Mouse (Mus musculus) cerebellum, postnatal 14 days (tissue): Measurements from ENCODE around the gene Gm49601.

ENCODE experiments used
- DNase-seq, 2 experiments: peaks; one replicate each; pipeline ENCODE4 v3.0.0; 2021; ENCODE audit warnings: mixed read lengths in 2 of 2

The Gm49601 gene

DNA sequence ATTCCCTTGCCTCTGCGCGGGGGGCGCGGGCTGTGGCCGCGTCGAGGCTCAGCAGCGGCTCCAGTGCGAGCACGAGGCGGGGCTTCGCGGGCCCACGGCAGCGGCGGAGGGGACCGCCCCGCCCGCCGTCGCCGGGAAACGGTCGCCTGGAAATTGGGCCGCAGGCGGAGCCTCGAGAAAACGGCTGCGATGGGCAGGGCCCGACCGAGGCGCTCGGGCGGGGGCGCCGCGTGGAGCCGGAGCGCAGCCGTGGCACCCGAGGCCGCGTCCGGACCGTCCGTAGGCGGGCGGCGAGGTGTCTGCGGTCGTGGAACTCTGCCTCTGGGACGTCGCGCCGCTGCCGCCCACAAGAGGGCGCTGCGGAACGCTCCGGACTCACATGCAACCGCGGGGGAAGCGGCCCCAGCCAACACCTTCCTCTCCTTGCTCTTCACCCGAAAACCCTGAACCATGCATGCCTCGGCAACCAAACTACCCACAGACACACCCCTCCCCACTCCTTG is at the start of gene Gm49601:
TSS of gene Gm49601 (minus strand) at position 52 of the 503 bp plus-strand sequence.
- DNase-seq: peak; percentile 92 to 93

DNA sequence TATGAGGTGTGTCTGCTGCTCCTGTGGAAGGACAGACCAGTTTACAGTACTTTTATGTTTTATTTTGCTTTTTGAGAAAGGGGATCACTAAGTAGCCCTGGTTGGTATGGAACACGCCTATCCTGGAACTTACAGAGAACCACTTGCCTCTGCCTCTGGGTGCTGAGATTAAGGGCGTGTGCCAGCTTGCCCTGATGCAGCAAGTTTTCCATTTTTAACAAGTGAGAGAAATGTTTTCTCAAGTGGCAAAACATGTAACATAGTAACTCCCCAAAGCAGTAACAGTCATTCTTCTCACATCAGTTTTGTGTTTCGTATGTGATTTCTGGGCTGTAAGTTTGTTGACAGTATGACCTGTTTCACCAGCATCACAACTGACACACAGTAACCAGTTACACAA is 46.8 kb upstream of the Gm49601 start:
- no peak for DNase-seq

DNA sequence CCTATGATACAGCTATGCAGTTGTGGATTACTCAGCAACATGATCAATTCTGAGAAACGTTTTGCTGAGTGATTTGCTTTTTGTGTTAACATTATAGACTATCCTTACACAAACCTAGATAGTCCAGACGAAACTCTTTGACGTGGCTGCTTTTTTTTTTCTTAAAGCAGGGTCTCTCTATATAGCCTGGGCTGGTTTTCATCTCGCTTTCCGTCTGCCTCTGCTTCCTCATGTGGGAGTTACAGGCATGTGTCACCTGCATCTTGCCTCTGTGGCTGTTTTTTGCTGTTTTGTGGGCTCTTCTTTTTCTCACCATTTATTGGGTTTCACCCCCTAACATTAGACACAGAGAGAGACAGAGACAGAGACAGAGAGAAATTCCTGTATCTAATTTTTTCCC is 45.8 kb upstream of the Gm49601 start:
- DNase-seq: no peak

DNA sequence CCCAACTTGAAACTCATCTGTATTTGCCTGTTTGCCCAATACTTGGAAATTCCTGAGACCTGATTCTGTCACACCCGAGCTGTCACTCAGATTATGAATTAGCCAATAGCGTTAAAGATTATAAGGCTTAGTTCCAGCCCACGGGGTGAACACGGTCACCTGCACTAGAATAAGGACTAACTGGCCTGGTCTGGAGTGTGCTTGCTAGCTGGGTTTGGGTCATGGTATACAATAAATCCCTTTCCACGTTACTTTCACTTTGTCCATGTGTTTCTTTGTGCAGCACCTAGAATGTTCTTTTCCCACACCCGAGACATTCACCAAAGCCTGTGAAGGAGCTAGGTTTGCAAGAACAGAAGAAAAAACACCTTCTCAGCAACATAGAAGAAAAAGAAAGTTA is 43.7 kb upstream of the Gm49601 start:
- DNase-seq: no peak

DNA sequence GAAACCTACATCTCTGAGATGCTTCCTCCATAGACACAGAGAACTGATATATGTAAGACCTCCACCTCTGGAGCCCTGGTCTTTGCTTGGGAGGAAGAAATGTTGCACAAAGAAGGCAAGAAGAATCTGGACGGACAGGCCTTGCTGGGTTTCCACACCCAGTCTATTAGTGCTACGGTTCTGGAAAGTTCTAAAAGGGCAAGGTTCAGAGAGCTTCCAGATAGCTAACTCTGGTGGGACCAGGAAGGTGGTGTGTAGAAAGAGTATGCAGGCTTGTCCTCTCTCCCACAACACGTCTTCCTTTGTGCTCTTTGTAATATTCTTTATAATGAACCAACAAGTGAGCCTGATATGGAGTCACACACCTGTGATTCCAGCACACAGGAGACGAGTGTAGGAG is 32.4 kb upstream of the Gm49601 start:
- DNase-seq: no peak

DNA sequence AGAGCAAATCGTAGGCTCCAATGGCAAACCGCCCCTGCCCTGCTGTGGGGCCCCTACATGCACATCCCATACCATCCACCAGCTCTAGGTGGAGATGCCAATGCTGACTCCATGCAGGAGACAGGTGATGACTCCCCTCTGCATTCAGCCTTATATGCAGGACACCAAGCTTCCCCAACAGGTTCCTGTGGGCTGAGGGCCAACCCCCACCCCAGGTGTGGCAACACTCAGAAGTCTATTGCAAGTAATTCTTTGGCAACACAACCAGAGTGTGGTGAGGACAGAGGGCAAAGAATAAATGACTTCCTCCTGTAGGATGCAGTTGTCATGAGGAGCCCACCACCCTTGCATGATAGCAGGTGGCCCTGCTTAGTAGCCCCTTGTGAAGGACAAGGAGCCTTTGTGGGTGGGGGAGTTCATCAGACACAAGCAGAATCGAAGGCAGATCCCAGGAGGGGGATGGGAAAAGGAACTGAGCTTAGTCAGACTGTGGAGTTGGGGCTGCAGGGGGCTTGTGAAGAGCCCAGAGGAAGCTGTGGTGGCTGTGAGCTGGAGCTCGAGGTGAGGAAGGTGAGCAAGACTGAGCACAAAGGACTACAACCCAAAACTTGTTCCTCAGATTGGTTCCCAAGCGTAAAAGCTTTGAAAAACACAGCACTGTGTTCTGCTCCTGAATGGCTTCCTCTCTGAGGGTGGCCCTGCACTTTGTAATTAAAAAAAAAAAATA is 29.3 kb upstream of the Gm49601 start:
- no peak for DNase-seq

DNA sequence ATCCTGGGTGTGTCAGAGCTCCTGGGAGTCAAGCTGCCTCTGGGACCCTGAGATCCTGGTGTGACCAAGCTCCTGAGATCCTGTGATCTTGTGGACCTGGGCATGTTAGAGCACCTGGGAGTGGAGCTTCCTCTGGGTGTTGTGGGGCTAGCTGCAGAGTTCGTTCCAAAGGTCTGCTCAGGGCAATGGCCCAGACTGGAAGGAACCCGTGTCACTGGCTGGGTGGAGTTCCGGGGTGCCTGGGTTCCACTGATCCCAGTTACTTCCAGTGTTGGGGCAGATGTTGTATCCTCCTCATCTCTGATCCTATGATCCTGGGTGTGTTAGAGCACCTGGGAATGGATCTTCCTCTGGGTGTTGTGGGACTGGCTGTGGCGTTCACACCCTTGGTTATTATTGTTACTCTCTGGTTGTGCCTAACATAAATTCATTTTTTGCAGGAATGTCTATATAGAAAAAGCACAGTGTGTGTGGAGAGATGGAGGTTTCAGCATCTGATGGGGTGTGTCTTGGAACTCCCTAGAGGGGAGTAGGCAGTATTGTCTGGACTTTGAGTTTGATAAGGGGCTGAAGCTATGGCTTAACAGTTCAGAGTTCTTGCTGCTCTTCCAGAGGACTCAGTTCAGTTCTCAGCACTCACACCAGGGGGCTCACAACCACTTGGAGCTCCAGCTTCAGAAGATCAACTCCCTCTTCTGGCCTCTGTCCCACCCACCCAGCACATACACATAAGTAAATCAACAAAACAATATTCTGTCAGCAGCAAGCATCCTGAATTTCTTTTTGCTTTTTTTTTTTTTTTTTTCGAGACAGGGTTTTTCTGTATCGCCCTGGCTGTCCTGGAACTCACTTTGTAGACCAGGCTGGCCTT is 27.3 kb upstream of the Gm49601 start:
- DNase-seq: no peak

DNA sequence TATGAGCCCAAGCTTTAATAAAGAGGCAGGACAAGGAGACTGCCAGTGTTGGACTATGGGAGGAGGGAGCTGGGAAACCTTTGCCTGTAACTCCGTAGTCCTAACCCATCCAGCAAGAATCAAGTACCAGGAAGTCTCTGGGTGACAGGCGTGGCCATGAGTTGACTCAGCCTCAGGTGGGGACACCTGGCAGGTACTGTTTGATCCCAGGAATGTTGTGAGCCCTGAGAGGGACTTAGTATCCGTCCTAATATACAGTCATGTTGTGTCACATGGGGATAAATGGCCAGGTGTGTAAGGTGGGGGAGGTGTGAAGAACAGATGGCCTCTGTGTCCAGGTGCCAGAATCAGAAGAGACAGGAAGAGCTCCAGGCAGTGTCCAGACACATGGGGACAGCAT is 22.9 kb upstream of the Gm49601 start:
- no peak for DNase-seq

DNA sequence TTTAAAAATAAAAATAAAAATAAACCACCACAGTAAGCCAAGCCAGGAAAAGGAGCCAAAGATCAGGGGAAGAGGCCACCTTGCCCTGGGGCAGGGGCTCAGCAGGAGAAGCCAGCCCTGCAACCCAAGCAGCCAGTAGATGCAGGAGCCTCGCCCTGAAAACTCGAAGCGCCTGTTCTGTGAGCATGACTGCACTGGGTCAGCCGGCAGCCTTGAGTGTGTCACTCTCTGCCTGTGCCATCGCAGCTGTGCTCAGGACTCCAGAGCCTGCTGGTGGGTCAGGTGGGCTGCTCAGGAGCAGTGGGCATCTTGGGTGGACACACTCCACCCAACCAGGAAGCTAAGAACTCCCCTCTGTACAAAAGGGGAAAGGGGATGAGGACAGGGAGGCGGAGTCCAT is 19.1 kb upstream of the Gm49601 start:
- no peak for DNase-seq

DNA sequence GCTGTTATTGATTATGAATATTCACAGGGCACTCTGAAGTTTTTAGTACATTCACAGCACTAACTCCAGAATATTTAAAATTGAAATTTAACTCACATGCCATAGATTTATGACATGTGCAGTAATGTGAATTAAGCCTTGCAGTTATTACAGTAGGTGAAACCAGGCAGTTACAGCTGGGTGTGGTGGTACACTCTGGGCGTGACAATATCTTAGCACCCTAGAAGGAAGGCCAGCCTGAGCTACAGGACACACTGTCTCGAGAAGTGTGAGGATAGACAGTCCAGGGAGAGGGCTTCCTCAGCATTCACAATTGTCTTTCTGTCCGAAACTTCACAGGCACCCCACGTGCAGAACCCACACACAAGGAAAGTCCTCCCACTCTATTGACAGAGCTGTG is 18.3 kb upstream of the Gm49601 start:
- DNase-seq: no peak

DNA sequence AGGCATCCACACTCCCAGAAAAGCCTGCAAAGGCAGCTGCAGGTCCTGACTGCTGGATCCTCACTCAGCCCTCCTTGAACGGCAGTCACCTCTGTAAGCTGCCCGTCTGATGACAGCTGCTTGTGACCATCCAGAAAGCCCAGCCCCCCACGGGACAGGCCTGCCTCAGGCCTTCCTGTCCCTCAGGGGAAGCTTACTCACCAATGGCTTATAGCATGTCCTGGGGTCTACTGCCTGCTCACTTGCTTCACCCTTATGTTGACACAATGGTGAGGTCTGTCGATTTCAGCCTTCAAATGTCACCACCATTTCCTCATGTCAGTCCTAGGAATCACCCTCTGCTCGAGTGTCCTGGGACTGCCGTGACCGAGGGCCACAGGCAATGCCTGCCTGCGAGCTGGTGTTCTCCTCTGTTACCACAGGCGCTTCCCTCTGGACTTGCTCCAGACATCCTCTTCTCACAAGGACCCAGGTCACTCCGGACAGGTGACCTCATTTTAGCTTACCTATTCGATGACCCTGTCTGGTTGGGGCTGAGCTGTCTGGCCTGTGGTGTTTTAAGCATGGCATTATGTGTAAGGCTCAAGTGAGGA is 17.3 kb upstream of the Gm49601 start:
- DNase-seq: no peak

DNA sequence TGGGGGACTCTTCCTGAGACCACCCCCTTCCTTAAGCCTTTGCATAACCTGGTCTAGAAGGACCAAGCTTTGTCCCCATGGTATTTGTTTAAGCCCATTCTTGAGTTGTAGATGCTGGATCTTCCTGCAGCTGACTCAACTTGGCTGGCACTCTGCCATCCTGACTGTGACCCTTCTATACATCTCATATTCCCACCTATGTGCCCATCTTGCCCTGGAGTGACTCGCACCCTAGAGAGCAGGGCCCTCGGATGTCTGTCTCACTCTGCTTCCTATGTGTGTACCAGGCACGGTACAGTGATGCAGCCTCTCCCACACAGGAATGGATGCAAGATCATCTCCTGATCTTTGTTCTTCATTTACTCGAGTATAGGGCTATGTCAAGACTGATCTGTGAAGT is 16.7 kb upstream of the Gm49601 start:
- no peak for DNase-seq

DNA sequence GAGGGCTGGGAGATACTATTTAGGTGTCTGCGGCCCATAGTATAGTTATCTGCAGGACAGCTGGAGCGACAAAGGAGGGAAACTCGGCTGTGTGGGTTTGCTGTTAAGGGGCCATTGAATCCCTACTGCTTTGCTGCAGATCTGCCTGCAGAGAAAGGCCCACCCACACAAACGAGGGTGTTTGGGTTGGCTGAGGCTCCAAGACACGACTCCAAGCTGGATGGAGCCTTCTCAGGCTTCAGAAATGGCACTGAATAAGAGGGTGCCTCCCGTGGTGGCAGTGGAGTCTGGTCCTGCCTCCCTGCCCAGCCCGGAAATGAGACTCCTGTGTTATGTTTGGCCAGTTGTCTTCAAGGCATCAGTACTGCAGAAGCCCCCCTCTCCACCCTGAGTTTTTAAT is 16.1 kb upstream of the Gm49601 start:
- no peak for DNase-seq

DNA sequence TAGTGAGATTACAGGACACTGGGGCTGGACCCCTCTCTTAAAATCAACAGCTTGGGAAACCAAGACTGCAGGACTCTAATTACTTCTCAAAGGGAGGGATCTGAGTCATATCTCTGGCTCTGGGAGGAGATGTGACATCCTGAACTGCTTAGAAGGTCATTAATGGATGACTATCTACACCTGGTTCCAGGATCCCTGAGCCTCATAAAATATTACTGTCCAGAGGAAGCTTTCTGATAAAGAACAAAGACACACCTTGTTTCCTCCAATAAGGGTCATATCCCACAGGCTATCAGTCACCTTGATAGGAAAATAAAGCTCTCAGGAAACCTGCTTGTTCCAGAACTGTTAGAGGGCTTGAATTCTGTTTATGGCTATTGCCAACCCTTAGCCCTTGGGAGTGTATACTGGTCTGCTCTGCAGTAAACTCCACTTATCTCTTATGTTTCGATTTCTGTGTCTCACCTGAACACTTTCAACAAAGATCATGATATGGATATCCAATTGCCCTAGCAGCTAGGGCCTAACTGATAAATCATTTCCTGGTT is 13.2 kb upstream of the Gm49601 start:
- DNase-seq: no peak

DNA sequence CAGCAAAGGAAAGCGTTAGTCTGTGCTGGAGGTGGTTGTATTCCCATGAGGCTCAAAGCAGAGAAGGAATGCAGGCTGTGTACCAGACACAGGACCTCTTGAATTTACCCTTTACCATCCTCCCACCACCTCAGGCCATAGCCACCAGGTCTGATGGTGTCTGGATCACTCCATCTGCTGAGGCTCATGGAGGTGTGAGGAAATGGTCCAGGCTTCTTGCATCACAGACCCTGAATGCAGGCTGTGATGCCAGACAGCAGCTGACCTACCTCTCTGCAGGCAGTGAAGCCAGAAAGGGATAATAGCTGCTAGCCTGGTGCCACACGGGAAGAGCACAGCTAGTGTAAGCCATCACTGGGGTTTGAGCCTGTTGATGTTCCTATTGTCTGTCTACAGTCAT is 12.2 kb upstream of the Gm49601 start:
- no peak for DNase-seq

DNA sequence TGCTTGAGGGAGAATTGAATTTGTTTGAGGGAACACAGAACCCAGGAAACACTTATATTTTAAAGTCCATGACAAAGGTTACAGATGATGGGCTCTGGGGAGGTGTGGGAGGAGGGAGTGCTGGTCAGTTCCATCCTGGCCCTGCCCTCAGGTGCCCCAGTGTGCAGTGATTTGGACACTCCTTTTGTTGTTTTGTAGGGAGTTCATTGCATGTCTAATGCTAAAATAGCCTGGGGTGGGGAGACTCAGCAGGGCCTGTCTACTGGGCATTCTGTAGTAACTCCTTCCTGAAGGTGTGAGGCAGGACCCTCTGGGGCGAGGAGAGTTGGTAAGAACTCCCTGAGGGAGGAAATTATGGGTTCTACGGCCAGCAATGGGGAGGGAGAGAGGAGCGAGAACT is 10.6 kb upstream of the Gm49601 start:
- DNase-seq: no peak

DNA sequence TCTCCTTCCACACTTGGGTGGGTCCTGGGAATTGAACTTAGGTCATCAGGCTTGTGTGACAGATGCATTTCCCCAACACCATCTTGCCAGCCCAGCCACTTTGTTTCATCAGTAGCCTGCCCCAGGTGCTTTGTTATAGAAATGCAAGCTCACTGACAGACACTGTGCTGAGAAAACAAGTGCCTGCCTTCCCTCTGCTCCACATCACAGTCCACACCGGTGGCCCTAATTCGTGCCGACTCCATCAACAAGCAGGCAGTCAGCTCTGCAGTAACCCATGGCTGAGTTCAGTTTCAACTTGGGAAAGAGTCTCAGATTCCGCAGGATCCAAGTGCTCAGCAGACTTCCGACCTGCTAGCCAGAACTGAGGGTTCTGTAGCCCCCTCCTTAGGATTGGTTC is 10.2 kb upstream of the Gm49601 start:
- DNase-seq: no peak

DNA sequence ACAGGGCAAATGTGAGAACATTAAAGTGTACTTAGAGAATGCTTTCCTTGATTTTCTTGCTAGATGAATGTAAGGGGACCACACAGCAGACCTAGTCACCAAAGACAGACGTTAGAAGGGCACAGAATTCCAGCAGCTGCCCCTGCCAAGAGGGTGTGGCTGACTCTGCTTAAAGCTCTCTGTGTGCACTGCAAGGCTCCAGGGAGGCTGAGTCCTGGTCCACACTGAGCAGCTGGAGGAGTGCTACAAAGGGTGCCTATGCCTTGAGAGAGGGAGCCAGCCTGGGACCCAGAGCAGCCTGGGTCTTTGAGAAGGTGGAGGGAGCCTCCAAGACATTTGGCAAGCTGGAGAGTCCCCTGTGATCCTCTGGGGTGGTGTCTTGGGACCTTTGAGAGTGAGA is 7.1 kb upstream of the Gm49601 start:
- DNase-seq: no peak

DNA sequence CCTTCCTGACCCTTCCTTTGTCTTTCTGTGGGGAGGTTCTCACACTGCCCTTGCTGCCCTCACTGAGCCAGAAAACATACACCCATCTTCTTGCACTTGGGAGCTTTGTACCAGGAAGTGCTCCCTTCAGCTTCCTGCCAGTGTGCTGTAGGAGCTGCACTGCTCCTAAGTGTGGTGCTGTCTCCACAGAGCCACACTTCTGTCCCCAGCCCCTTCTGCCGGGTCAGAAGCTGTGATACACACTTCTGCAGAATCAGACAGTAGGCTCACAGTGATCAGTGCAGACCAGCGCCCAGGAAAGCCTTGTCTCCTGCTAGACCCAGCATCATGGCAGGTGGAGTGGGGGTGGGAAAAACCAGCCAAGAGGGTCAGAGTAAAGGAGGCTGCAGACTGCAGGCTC is 6.6 kb upstream of the Gm49601 start:
- no peak for DNase-seq

DNA sequence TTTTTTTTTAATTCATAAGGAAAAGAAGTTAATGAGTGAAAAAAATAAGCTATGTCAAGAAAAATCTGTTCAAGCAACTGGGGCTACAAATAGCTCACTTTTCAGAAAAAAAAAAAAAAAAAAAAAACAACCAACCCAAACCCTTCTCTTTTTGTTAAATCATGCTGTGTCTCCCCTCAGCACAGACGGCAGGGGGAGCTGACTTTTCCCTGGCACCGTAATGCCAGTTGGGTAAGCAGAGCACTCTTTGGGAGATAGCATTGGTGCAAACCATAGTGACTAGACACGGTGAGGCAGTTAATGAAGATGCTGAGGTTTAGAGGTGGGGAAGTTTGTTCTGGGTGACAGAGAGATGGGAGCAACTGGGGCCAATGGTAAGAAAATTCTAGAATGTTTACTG is 5.8 kb upstream of the Gm49601 start:
- no peak for DNase-seq

DNA sequence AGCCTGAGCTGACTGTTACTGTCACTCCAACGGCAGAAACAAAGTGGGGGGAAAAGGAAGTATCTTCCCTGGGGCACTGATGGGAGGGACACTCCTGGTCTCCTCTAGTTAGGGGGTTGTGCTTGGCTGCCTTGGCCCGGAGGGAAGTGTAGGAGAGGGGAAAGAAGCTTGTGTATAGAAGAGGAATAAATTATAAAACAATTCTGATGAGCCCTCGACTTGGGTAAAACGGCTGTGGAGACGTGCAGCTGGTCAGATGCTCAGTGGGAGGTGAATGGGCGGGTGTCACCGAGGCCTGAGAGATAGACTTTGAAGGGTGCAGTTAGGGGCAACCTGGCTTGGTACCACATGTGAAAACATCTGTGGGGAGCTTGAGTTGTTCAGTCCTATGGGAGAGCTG is 4.9 kb upstream of the Gm49601 start:
- DNase-seq: no peak

DNA sequence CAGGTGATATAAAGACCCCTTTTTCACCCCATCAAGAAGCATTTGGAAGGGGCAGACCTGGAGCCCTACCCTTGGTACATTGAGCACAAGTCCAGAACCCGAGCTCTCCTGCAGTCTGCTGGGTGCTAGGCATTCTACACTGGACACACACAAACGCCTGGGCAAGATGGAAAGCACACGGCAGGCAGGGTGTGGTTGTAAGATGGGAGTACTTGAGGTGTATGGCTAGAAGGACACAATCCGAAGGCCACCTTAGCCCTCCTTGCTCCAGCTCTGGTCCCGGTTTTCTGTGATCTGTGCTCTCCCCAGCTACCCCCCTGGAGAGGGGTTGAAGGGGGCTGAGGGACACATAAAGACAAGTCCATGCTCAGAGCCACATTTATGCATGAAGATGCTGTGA is 4.1 kb upstream of the Gm49601 start:
- no peak for DNase-seq

DNA sequence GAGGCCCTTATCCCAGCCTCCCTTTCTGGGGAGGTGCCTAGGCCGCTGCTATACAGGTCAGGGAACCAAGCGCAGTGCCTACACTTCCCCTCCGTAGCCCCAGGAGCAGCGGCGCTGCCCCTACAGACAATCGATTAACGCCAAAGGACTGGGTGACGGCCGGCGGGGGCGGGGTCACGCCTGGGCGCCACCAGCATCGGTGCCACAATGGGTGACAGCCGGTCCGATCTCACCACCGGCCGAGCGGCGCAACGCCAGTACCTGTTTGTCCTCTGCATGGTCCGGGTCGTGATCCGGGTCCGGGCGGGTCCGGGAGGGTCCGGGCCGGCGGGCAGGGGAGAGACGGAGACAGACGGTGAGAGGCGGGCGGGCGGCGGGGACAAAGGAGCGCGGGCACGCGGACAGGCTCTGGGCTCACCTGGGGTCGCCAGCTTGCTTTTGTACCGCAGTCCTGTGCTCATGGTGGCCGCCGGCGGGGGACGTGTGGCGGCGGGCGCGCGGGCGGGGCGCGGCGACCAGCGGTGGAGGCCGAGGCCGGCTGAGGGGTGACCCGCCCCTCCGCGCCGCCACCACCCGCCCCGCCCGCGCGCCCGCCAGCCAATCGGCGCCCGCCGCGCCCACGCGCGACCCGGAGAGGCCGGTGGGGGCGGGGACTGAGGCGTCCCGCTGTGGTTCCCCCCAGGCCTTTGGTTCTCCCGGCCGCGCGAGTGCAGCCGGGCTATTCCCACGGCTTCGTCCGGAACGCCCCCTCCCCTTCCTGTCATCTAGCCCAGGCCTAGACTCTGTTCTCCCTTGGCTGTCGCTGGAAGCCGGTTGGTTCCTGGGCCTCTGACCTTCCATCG is 3.4 kb upstream of the Gm49601 start, which contains the start of gene Sept5:
TSS of gene Sept5 (minus strand) at position 565 of the 842 bp plus-strand sequence.
- peak; percentile 87 to 89 for DNase-seq
